Mouse (Mus musculus): ENCODE results near the gene Afdn. TPM values are rescaled to one million over a fixed set of nuclear protein-coding genes. Genes with fewer than 3 reads are reported as not detected.
"Not testable (repeated sequence)": the region's sequence is repeated elsewhere in the genome, so short reads cannot be mapped to it uniquely, and the experiment has no call there.

Gene Afdn
- polyA plus RNA-seq, 1 experiment from 2014 or later: 10.4 TPM

DNA sequence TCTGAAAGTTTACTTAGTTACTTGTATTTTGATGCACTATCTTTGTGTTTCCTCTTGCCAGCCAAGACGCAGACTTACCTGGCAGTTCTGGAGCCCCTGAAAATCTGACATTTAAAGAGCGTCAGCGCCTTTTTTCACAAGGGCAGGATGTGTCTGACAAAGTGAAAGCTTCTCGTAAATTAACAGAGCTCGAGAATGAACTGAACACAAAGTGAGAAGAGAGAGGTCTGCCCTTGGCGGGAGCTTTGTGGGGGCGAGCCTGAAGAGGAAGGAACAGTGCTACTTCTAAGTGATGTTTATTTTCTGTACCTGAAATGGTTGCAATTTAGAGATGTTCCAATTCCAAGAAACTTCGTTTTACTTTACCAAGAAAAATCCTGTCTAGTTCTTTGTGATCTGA is 143.5 kb downstream of the Afdn start:
- 90% methylated on average over 8 of the region's 8 CpGs for WGBS (ENCODE audit: missing documents)
- no peaks in the 10 kb centered on the region for H3K36me3 ChIP-seq (ENCODE audit: inconsistent target)
- H3K79me2 ChIP-seq (ENCODE audit: inconsistent target): no peaks in the 10 kb centered on the region
- no peak overlapping the region for H3K27ac ChIP-seq
- no peak overlapping the region for H3K4me3 ChIP-seq (ENCODE audit: inconsistent target)

DNA sequence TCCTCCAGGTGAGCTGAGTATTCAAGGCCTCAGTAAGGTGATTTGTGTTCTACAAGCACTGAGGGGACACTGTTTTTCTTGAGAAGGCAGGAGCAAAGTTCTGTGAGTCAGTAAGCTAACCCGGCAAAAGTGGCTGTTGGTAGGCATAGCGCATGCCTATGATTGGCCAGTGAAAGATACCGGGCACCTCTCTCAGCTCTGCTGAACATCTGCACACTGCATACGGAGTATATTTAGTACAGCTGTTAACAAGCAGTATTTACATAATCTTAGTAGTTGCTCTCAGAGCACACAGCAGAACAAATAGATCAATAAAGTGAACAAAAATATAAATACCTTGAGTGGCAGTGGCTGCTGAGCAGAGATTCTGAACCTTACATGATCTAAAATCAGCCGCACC is 146.7 kb downstream of the Afdn start:
- Histone ChIP-seq H3K36me3 (ENCODE audit: inconsistent target) (no peaks in the 10 kb centered on the region), H3K4me3 (ENCODE audit: inconsistent target) (no peak overlapping the region), H3K27ac (no peak overlapping the region), H3K79me2 (ENCODE audit: inconsistent target) (no peaks in the 10 kb centered on the region)
- WGBS (ENCODE audit: missing documents): 98% methylated on average over 5 of the region's 5 CpGs

DNA sequence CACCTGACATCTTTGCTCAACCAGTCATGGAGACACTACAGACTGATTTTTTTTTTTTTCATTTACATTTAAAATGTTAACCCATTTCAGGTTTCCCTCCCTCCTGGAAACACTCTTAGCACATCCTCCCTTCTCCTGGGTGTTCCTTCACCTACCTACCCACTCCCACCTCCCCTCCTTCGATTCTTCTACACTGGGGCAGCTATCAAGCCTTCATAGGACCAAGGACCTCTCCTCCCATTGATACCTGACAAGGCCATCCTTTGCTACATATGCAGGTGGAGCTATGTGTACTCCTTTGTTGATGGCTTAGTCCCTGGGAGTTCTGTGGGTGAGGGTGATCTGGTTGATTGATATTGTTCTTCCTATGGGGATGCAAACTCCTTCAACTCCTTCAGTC is 147.3 kb downstream of the Afdn start:
- no peaks in the 10 kb centered on the region for H3K79me2 ChIP-seq (ENCODE audit: inconsistent target)
- no peaks in the 10 kb centered on the region for H3K36me3 ChIP-seq (ENCODE audit: inconsistent target)
- no peak overlapping the region for H3K4me3 ChIP-seq (ENCODE audit: inconsistent target)
- H3K27ac ChIP-seq: no peak overlapping the region
- 75% methylated on average over 1 of the region's 1 CpGs for WGBS (ENCODE audit: missing documents)

DNA sequence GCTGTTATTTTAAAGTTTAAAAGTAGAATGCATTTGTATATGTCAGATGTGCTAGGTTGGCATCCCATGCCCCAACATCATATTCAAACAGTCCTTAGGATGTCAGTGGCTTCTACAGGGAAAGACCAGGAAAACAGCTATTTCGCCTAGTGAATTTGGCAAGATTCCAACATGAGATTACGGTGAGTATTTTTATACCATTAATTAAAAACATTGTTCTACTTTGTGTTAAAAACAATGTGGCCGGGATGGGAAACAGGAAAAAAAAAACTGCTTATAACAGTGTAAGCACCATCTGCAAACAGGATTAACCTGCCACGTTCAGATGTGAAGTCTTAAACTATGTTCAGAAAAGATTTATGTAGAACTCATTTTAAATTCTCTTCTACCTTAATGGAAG is 153.6 kb downstream of the Afdn start:
- WGBS (ENCODE audit: missing documents): 81% methylated on average over 4 of the region's 4 CpGs
- H3K79me2 ChIP-seq (ENCODE audit: inconsistent target): no peaks in the 10 kb centered on the region
- no peak overlapping the region for H3K27ac ChIP-seq
- no peak overlapping the region for H3K4me3 ChIP-seq (ENCODE audit: inconsistent target)
- H3K36me3 ChIP-seq (ENCODE audit: inconsistent target): no peaks in the 10 kb centered on the region

DNA sequence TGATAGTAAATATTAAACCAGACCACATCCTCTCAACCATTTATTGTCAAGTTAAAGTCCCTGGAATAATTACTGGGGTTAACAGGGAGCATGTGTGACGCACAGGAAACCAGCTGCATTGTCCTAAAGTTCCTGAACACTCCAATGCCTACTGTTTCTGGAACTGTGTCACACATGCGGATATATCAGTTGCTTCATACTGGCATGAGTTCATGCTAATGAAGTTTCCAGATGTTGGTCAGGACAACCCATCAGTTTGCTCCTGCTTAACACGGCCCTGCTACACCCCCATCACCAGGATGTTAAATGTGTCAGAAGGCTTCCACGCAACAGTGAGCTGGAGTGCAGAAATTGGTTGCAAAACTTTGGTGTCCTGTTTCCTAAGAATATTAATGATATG is 154.2 kb downstream of the Afdn start:
- no peak overlapping the region for H3K27ac ChIP-seq
- 78% methylated on average over 4 of the region's 4 CpGs for WGBS (ENCODE audit: missing documents)
- H3K4me3 ChIP-seq (ENCODE audit: inconsistent target): no peak overlapping the region
- H3K79me2 ChIP-seq (ENCODE audit: inconsistent target): no peaks in the 10 kb centered on the region
- H3K36me3 ChIP-seq (ENCODE audit: inconsistent target): no peaks in the 10 kb centered on the region

DNA sequence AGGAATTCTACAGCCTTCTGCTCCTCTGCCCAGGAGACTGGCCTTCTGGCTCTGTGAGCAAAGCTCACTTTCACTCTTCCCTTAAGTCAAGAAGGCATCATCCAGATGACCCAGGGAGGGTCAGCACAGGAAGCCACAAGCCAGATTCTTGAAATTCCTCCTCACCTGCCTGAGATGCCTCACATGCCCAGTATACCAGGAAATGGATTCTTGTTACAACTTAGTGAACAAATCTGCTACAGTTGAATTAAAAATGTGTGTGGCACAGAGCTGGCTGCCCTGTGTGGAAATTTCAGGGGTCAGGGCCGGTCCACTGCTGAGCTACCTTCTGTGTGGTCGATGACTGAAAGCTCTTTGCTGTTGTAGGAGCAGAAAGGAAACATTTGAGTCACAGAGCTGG is 160.4 kb downstream of the Afdn start:
- H3K36me3 ChIP-seq (ENCODE audit: inconsistent target): no peaks in the 10 kb centered on the region
- 86% methylated on average over 2 of the region's 2 CpGs for WGBS (ENCODE audit: missing documents)
- no peaks in the 10 kb centered on the region for H3K79me2 ChIP-seq (ENCODE audit: inconsistent target)
- no peak overlapping the region for H3K27ac ChIP-seq
- H3K4me3 ChIP-seq (ENCODE audit: inconsistent target): no peak overlapping the region

DNA sequence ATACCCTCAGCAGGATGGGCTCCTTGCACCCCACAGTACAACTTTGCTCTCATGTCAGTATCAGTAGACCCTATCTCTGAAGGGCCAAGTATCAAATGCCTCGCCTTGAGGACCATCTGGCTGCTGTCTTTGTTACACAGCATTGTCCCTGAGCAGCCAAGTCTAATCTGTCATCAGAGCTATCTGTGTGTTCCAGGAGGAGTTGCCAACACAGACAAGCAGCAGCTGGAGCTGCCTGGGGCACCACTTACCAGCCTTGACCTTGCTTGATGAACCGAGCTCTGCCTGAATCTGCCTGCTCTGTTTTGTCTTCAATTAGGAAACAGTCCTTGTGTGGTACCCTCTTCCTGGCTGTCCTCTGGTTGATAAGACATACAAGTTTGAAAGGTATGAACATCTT is 163.1 kb downstream of the Afdn start:
- 78% methylated on average over 2 of the region's 2 CpGs for WGBS (ENCODE audit: missing documents)
- Histone ChIP-seq H3K27ac (no peak overlapping the region), H3K4me3 (ENCODE audit: inconsistent target) (no peak overlapping the region), H3K36me3 (ENCODE audit: inconsistent target) (no peaks in the 10 kb centered on the region), H3K79me2 (ENCODE audit: inconsistent target) (no peaks in the 10 kb centered on the region)

DNA sequence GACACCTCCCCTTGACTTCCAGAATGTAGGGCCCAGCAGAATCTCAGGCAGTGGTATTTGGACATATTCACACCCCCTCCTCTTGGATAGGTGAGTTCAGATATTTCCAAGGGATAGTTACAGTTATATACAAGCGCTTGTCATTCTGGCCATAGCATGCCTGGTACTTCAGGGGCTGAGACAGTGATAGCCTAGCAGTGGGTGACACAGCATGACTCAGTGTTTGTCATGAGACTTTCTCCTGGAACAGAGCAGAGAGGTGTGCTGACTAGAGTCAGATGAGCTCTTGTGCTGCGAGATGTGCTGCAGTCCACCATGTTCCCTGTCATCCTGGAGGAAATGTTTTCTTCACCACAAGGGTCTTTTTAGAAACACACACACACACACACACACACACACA is 164.2 kb downstream of the Afdn start:
- no peak overlapping the region for H3K4me3 ChIP-seq (ENCODE audit: inconsistent target)
- 94% methylated on average over 2 of the region's 2 CpGs for WGBS (ENCODE audit: missing documents)
- no peaks in the 10 kb centered on the region for H3K79me2 ChIP-seq (ENCODE audit: inconsistent target)
- H3K27ac ChIP-seq: no peak overlapping the region
- H3K36me3 ChIP-seq (ENCODE audit: inconsistent target): no peaks in the 10 kb centered on the region

DNA sequence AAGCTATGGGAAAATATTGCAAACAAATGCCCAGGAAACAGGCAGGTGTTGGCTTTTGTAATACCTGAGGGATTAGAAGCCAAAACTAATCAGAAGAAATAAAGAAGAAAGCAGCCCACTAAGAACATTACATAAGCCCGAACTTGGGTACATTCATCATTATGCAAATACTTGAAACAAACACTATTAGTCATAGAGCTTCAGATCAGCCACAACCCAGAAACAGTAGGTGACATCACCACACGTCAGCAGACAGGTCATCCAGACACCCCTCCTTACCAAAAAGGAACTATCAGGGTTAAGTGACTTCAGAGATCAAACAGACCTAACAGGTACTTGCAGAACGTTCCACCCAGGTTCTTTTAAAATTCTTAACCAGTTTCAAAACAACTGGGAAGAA is 165.6 kb downstream of the Afdn start:
- no peak overlapping the region for H3K27ac ChIP-seq
- H3K79me2 ChIP-seq (ENCODE audit: inconsistent target): no peaks in the 10 kb centered on the region
- no peaks in the 10 kb centered on the region for H3K36me3 ChIP-seq (ENCODE audit: inconsistent target)
- no peak overlapping the region for H3K4me3 ChIP-seq (ENCODE audit: inconsistent target)
- 70% methylated on average over 3 of the region's 3 CpGs for WGBS (ENCODE audit: missing documents)

DNA sequence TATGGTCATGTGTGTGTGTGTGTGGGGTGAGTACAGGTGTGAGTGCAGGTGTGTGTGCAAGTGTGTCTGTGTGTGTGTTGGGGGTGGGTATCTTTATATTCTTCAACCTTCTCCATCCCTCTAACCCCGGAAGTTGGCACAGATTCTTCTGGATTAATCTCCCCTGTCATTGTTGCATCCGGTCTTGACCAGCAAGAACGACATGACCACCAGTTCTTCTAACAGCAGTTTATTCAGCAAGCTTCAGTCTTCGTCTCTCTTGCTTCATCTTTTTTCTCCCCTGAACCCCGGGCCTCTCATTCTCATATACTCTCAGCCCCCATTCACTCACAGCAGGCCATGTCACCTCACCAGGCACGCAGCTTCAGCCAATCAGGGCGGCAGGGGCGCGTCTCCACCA is 170.1 kb downstream of the Afdn start:
- Histone ChIP-seq H3K36me3 (ENCODE audit: inconsistent target) (no peaks in the 10 kb centered on the region), H3K79me2 (ENCODE audit: inconsistent target) (no peaks in the 10 kb centered on the region), H3K27ac (no peak overlapping the region), H3K4me3 (ENCODE audit: inconsistent target) (no peak overlapping the region)
- WGBS (ENCODE audit: missing documents): 87% methylated on average over 9 of the region's 9 CpGs

DNA sequence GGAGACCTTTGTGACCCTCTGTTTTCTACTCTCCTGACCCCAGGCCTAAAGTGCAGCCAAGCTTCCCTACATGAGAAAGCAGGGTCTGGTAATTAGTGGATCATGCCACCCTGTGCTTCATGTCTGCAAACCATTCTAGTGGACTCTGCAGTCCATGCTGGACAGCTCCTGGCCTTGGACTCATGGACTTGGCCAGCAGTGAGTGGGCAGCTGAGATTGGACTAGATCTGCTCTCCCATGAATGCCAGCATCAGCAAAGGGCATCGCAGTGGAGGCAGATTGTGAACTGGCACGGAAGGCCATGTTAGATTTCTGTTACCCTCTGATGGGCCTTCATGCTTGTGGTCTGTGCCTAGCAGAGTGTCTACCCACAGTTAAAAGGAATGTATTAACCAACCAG is 175.0 kb downstream of the Afdn start:
- H3K36me3 ChIP-seq (ENCODE audit: inconsistent target); H3K4me3 ChIP-seq (ENCODE audit: inconsistent target); H3K27ac ChIP-seq; H3K79me2 ChIP-seq (ENCODE audit: inconsistent target): not testable (repeated sequence)
- WGBS (ENCODE audit: missing documents): 90% methylated on average over 2 of the region's 2 CpGs

DNA sequence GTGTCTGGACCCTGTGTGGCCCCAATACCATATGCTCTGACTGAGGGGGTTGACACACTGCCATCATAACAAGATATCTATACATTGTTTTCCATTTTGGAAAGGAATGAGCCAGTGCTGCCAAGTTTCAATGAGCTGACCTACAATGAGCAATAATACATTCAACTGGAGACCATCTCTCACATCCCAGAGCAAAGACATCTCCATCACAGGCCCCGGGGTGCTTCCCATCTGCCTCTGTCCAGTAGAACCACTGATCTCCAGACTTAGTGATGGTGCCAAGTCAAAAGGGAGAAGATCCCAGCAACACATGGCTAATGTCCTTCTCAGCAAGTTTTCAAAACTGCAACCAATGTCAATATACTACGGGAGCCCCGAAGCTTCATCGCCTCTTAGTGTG is 177.4 kb downstream of the Afdn start:
- H3K79me2 ChIP-seq (ENCODE audit: inconsistent target): no peaks in the 10 kb centered on the region
- 90% methylated on average over 4 of the region's 4 CpGs for WGBS (ENCODE audit: missing documents)
- H3K36me3 ChIP-seq (ENCODE audit: inconsistent target): no peaks in the 10 kb centered on the region
- no peak overlapping the region for H3K4me3 ChIP-seq (ENCODE audit: inconsistent target)
- H3K27ac ChIP-seq: no peak overlapping the region

DNA sequence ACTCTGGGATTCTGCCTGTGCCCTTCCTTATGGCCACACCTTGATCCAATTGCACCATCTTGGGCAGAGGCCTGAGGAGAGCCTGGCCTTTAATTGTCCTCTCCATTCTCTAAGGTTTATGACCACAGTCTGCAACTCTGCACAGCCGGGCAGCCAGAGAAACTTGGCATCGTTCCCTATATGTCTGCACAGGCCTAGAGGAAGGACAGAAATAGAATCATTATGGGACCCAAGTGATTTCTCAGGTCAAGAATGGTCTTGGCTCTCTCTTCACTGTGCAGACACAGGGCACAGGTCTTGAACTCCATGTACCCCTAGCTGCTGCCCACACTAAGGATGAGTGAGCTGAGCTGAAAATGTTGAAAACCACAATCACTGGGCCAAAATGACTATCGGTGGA is 178.3 kb downstream of the Afdn start:
- WGBS (ENCODE audit: missing documents): 59% methylated on average over 3 of the region's 3 CpGs
- Histone ChIP-seq H3K36me3 (ENCODE audit: inconsistent target) (no peaks in the 10 kb centered on the region), H3K27ac (no peak overlapping the region), H3K4me3 (ENCODE audit: inconsistent target) (no peak overlapping the region), H3K79me2 (ENCODE audit: inconsistent target) (no peaks in the 10 kb centered on the region)

DNA sequence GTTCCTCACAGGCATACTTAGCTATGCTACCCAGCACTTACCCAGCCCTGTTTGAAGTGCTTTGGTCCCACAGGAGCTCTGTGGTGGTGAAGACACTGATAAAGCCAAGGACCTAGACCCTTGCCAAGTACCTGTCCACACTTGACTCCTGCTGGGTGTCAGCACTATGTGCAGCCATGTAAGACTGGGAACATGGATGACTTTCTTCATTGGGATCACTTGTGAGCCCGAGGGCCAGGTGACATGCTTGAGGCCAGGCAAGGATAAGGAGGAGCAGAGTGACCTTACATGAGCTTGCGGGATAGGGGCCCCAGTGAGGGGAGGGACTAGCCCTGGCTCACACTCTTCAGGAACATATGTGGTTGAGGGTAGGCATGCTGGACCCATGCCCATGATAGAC is 178.9 kb downstream of the Afdn start:
- not testable (repeated sequence) for H3K36me3 ChIP-seq (ENCODE audit: inconsistent target); H3K4me3 ChIP-seq (ENCODE audit: inconsistent target); H3K79me2 ChIP-seq (ENCODE audit: inconsistent target); H3K27ac ChIP-seq
- 88% methylated on average over 2 of the region's 2 CpGs for WGBS (ENCODE audit: missing documents)

DNA sequence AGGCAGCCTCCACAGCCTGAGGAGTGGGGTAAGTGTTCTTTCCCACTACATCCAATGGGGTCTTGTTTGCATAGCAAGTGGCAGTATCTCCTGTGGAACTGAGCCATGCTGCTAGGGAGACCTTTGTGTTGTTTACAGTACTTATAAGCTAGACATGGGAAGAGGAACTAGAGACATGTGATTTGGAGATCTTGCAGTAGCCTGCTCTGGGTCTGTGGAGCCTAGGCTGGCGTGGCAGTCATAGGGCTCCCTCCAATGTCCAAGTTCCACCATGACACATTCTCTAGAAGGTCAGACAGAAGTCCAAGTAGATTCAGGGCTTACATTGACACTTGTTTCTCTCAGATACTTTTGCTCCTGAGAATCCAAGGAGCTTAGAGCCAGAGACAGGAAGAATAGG is 180.1 kb downstream of the Afdn start:
- no peak overlapping the region for H3K4me3 ChIP-seq (ENCODE audit: inconsistent target)
- no peaks in the 10 kb centered on the region for H3K36me3 ChIP-seq (ENCODE audit: inconsistent target)
- WGBS (ENCODE audit: missing documents): 63% methylated on average over 1 of the region's 1 CpGs
- no peak overlapping the region for H3K27ac ChIP-seq
- H3K79me2 ChIP-seq (ENCODE audit: inconsistent target): no peaks in the 10 kb centered on the region

DNA sequence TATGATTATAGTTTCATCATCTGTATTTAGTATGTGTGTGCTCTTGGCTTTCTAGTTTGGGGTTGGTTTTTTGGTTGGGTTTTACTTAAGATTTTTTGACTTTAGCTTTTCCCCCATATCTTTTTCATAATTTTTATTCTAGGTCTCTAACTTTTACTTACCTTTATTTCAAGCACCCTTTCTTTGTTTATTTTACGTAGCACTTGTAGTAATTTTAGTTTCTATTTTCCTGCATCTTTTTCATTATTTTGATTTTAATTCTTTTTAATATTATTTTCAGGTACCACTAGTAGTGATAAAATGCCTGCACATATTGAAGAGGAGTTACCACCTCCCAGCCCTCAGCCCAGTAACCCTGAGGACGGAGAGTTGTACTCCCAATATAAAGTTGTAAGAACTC is 187.7 kb downstream of the Afdn start, which contains the start of gene Gm7168:
Gm7168 (plus strand) TSS at position 301 of the 400 bp plus-strand sequence.
- no CpG with 5 or more reads among the region's 2 CpGs for WGBS (ENCODE audit: missing documents)
- not testable (repeated sequence) for H3K27ac ChIP-seq

More for the DNA sequence above, 187.7 kb downstream of the Afdn start, which contains the start of gene Gm7168:
- H3K36me3 ChIP-seq (ENCODE audit: inconsistent target); H3K4me3 ChIP-seq (ENCODE audit: inconsistent target); H3K79me2 ChIP-seq (ENCODE audit: inconsistent target): not testable (repeated sequence)
